Mouse (Mus musculus) natural killer cell, adult 2 months (primary cell): ENCODE results near the gene Krt33a.

Experiments
- DNase-seq, 2 experiments: peaks; one replicate each; pipeline ENCODE4 v3.0.0; 2022; ENCODE audit warnings: low spot score in 2 of 2

Krt33a gene

GRCm38 (mm10) chr11:99986180-99986647 lies 29.8 kb downstream of the Krt33a start, which contains the start of gene Krtap16-1:
TSS of gene Krtap16-1 (minus strand) at chr11:99986597.
- DNase-seq, result no peak

DNA sequence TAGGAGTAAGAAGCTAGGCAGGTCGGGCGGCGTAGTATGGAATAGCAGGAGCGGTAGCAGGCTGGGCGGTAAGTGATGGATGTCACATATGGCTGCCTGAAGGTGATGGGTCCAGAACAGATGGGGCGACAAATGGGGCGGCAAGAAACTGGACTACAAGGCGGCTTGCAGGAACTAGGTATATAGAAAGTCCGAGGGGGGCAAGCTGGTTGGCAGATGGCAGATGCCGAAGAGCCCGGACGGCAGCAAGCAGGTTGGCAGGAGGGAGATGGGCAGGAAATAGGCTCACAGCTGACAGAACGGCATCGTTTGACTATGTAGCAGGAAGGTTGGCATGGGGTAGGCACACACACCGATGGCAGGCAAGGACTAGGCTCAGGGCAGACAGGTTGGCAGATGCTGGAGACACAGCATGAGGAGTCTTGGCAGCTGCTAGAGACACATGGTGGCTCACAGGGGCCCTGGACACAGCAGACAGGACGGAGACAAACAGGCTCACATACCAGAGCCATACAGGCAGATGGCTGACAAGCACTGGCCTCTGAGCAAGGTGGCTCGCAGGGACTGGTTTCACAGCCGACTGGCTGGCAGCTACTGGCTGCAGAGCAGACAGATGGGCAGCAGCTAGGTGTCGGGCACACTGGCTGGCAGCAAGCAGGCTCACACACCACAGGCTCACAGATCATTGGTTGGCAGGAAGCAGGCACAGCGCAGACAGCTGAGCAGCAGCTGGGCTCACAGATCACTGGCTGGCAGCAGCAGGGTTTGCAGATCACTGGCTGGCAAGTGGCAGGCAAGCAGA lies 30.5 kb downstream of the Krt33a start:
- DNase-seq, result no peak

DNA sequence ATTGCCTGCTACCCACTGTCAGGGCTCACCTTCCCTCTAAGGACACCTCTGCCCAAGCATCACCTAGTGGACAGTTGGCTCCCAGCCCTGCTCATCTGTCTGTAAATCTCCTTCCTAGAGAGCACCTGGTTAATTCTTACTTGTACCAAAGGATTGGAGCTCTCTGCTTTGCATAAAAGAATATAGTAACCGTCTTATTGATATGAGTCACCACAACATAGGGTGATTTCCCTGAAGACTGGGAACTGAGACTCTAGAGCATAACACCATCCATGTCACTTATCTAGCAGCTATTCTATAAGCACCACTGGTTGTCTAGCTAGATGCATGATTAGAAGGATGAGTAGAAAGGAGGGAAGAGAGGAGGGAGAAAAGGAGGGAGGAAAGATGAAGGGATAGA lies 32.6 kb downstream of the Krt33a start:
- no peak for DNase-seq

DNA sequence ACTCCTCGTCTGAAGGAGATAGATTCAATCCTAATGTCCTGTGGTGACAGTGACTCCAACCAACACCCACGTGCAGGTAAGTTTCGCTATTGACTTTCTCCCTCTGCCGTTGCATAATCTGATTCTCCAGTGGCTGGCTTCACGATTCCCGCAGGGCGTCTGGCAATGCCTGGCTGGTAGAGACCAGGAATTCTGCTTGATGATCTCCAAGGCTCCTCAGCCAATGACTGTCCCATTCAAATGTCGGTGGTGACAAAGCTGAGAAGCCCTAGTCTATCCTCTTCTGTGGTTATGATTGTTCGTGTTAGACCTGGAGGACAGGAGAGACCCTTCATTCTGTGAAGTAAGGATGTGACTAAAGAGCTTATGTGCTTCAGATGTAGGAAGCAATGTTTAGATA lies 33.3 kb downstream of the Krt33a start:
- no peak for DNase-seq

GRCm38 (mm10) chr11:99978953-99979352 lies 37.1 kb downstream of the Krt33a start, which contains the start of gene Krtap29-1:
TSS of gene Krtap29-1 (minus strand) at chr11:99979053.
- DNase-seq, result no peak

- DNase-seq, result no peak
Measured at GRCm38 (mm10) chr11:99965961-99966360, 50.1 kb downstream of the Krt33a start.

DNA sequence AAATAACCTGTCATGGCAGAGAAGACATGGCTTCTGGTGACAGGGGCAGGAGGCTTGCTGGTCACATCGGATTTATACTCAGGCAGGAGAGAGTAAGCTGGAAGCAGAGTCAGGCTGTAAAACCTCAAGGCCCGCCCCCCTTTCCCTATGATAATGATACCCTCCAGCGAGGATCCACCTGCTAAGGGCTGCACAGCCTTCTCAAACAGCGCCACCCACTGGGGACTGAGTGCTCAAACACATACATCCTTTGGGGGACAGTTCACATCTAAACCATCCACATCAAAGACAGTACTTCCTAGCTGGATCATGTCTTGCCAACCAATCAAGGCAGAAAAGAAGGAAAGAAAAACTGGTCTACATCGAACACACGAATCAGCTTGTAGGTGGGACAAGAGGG lies 51.8 kb downstream of the Krt33a start:
- no peak for DNase-seq
